Mouse (Mus musculus) lung, embryonic 15.5 days (tissue): ENCODE measurements around the gene Dgat2. TPM values are rescaled to one million over a fixed set of nuclear protein-coding genes. Genes with fewer than 3 reads are reported as not detected.

Source experiments
- ATAC-seq: fragments of 200-750 bp; cut with Nextera tagmentation; 2 replicates; pipeline ENCODE4 v1.8.0; 2017; ENCODE audit warnings: moderate number of reproducible peaks, borderline replicate concordance; ENCODE audit not compliant: low FRiP score, low TSS enrichment; ENCODE audit errors: extremely low read depth
- H3K27ac ChIP-seq: fragments of 300-500 bp; sonication (generic); 2 replicates; pipeline ENCODE4 v1.5.1; 2015; ENCODE audit warnings: moderate library complexity, mild to moderate bottlenecking, inconsistent platforms
- H3K27me3 ChIP-seq: fragments of 300-500 bp; sonication (generic); 2 replicates; pipeline ENCODE4 v1.6.1; 2015; ENCODE audit warnings: inconsistent platforms
- H3K36me3 ChIP-seq: fragments of 300-500 bp; sonication (generic); 2 replicates; pipeline ENCODE4 v1.6.1; 2015; ENCODE audit warnings: inconsistent platforms
- H3K4me1 ChIP-seq: fragments of 300-500 bp; sonication (generic); 2 replicates; pipeline ENCODE4 v1.6.1; 2015; ENCODE audit warnings: inconsistent platforms
- H3K4me2 ChIP-seq: fragments of 300-500 bp; sonication (generic); 2 replicates; pipeline ENCODE4 v1.6.1; 2015; ENCODE audit warnings: inconsistent platforms, mild to moderate bottlenecking, moderate library complexity
- H3K4me3 ChIP-seq: fragments of 300-500 bp; sonication (generic); 2 replicates; pipeline ENCODE4 v1.5.1; 2015; ENCODE audit warnings: mild to moderate bottlenecking, inconsistent platforms
- H3K9ac ChIP-seq: fragments of 300-500 bp; sonication (generic); 2 replicates; pipeline ENCODE4 v1.6.1; 2015; ENCODE audit warnings: inconsistent platforms
- H3K9me3 ChIP-seq: fragments of 300-500 bp; sonication (generic); 2 replicates; pipeline ENCODE4 v1.6.1; 2016; ENCODE audit warnings: inconsistent platforms
- WGBS: fragments of 180-500 bp; shearing (Covaris S2); methylation state at CpG from one replicate; pipeline ENCODE4 v1.1.7; 2015; 5-methylcytosine and 5-hydroxymethylcytosine counted together
- polyA plus RNA-seq: library from polyadenylated mRNA; unstranded; fragments of >200 nt; fragmentation: Nextera tagmentation; extraction: Ambion mirVana; gene quantifications from 2 replicates; pipeline ENCODE4 v1.2.1, GENCODE M21; 2015

Dgat2 gene
- polyA plus RNA-seq, 1 experiment from 2014 or later, result 34.7 TPM

DNA sequence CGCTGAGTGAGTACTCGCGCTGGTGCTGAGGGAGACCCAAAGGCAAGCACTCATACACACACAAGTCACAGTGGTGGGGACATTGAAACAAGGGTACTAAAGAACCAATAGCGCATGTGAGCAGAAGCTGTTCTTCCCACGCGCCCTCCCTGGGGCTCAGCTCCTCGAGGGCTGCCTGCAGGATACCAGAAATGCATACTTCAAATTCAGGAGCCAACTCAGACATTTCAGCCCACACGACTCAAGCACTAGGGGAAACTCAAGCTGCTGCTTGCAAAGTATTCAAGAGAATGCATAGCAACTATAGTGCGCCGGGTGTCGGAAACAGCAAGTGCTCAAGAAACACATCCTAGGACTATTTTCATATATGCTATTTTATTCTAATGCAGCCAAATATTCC, 37.9 kb downstream of the Dgat2 start:
- 54% methylated on average over 11 of the region's 11 CpGs for WGBS
- no peaks in the 10 kb centered on the region for H3K27me3 ChIP-seq
- H3K4me1 ChIP-seq, result peaks cover 30% of the 10 kb centered on the region
- no peaks in the 10 kb centered on the region for H3K36me3 ChIP-seq
- peak overlapping the region; percentile 73 for H3K27ac ChIP-seq
- ATAC-seq, result no peak
- no peaks in the 10 kb centered on the region for H3K9me3 ChIP-seq
- H3K4me3 ChIP-seq, result no peak overlapping the region
- no peak overlapping the region for H3K4me2 ChIP-seq
- no peak overlapping the region for H3K9ac ChIP-seq

GRCm38 (mm10) chr7:99143244-99143643, 39.3 kb downstream of the Dgat2 start:
- peaks cover 37% of the 10 kb centered on the region for H3K4me1 ChIP-seq
- H3K9me3 ChIP-seq, result no peaks in the 10 kb centered on the region
- no peaks in the 10 kb centered on the region for H3K36me3 ChIP-seq
- no peak overlapping the region for H3K27ac ChIP-seq
- WGBS, result 62% methylated on average over 3 of the region's 3 CpGs
- no peak overlapping the region for H3K4me2 ChIP-seq
- no peaks in the 10 kb centered on the region for H3K27me3 ChIP-seq
- H3K9ac ChIP-seq, result no peak overlapping the region
- no peak overlapping the region for H3K4me3 ChIP-seq
- no peak for ATAC-seq

GRCm38 (mm10) chr7:99141919-99142606, 40.5 kb downstream of the Dgat2 start:
- WGBS, result 27% methylated on average over 12 of the region's 12 CpGs
- H3K9ac ChIP-seq, result no peak overlapping the region
- no peak for ATAC-seq

GRCm38 (mm10) chr7:99140984-99141918, 41.3 kb downstream of the Dgat2 start, which contains the start of gene Uvrag:
TSS of gene Uvrag (minus strand) at chr7:99141141.
- Histone ChIP-seq H3K4me1 (peaks cover 39% of the 10 kb centered on the region), H3K9ac (peak within 1 kb of the TSS; percentile 74), H3K9me3 (no peaks in the 10 kb centered on the region), H3K27me3 (no peaks in the 10 kb centered on the region), H3K4me2 (peak within 1 kb of the TSS; percentile 82), H3K36me3 (no peaks in the 10 kb centered on the region), H3K27ac (peak within 1 kb of the TSS; percentile 86), H3K4me3 (peak within 1 kb of the TSS; percentile 92)
- WGBS, result under 1% methylated on average over 51 of the region's 51 CpGs
- ATAC-seq, result peak; percentile 98

More at GRCm38 (mm10) chr7:99141919-99142606, 40.5 kb downstream of the Dgat2 start:
- Histone ChIP-seq H3K4me2 (peak overlapping the region; percentile 82), H3K36me3 (no peaks in the 10 kb centered on the region), H3K4me1 (peaks cover 37% of the 10 kb centered on the region), H3K9me3 (no peaks in the 10 kb centered on the region), H3K27ac (no peak overlapping the region), H3K27me3 (no peaks in the 10 kb centered on the region), H3K4me3 (peak overlapping the region; percentile 92)

- Histone ChIP-seq H3K4me3 (peak overlapping the region; percentile 92), H3K9ac (peak overlapping the region; percentile 74), H3K36me3 (no peaks in the 10 kb centered on the region), H3K4me2 (peak overlapping the region; percentile 82), H3K27ac (peak overlapping the region; percentile 86), H3K27me3 (no peaks in the 10 kb centered on the region), H3K9me3 (no peaks in the 10 kb centered on the region), H3K4me1 (peaks cover 32% of the 10 kb centered on the region)
- under 1% methylated on average over 38 of the region's 39 CpGs for WGBS
- ATAC-seq, result no peak; the same call in 1 of the 2 replicates
Measured at GRCm38 (mm10) chr7:99140511-99140910, 42.0 kb downstream of the Dgat2 start.

DNA sequence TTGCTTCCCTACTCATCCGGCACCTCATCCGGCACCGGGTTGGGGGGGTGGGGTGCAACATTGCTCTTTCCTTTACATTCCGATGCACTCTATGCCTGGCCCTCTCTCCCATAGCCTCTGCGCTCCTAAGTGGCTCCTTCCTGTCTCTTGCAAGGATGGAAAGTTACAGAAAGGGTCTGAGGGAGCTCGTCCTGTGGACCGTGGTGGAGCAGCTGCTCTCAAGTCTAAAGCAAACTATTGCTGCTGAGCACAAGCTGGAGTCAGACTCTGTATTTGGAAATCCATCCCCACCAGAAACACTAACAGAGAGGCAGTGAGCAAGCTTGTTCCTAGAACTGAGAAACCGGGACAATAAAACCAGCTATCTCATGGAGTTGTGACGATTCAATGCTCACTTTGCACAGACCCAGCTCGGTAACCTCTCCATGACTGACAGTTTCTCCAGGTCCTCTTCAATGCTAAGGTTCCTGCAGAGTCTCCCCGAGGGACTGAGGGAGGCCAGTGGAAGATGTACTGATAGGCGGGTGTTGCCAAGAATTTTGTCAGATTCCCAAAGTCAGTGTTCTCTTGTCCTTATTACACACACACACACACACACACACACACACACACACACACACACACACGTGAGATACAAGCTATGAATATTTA, 42.6 kb downstream of the Dgat2 start:
- Histone ChIP-seq H3K4me3 (peak overlapping the region; percentile 92), H3K27me3 (no peaks in the 10 kb centered on the region), H3K4me1 (peaks cover 26% of the 10 kb centered on the region), H3K9ac (peak overlapping the region; percentile 74), H3K9me3 (no peaks in the 10 kb centered on the region), H3K4me2 (peak overlapping the region; percentile 82), H3K27ac (peak overlapping the region; percentile 86), H3K36me3 (no peaks in the 10 kb centered on the region)
- WGBS, result under 1% methylated on average over 13 of the region's 13 CpGs
- ATAC-seq, result no peak

DNA sequence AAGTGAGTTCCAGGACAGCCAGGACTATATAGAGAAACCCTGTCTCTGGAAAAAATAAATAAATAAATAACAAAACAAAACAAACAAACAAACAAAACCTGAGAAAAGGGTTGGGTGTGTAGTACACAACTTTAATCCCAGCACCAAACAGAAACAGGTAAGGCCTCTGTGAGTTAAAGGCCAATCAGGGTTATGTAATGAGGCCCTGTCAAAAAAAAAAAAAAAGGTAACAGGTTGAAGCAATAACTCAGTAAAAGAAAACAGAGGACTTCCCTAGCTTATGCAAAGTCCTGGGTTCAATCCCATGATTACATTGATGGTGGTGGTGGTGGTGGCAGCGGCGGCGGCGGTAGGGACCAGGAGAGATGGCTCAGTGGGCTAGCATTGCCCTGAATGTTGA, 45.0 kb downstream of the Dgat2 start:
- H3K4me2 ChIP-seq, result no peak overlapping the region
- H3K9me3 ChIP-seq, result no peaks in the 10 kb centered on the region
- ATAC-seq, result no peak
- no peak overlapping the region for H3K9ac ChIP-seq
- no peaks in the 10 kb centered on the region for H3K36me3 ChIP-seq
- no peak overlapping the region for H3K27ac ChIP-seq
- H3K4me1 ChIP-seq, result peaks cover 38% of the 10 kb centered on the region
- WGBS, result 97% methylated on average over 4 of the region's 4 CpGs
- H3K4me3 ChIP-seq, result no peak overlapping the region
- no peaks in the 10 kb centered on the region for H3K27me3 ChIP-seq

DNA sequence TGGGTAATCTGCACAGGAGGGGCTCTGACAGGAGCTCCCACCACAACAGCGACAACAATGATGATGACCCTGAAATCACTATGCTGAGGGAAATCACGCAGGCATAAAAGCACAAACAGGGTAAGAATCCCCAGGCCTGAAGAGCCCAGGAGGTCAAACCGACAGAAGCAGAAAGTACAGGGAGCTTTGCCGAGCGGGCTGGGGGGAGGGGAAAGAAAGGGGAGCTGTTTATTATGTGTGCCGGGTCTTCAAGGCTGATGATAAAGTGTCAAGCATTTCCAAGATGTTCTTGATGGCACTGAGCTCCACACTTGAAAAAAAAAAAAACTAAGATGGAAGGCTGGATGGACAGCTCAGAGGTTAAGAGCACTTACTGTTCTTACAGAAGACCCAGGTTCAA, 45.7 kb downstream of the Dgat2 start:
- Histone ChIP-seq H3K4me3 (no peak overlapping the region), H3K9ac (no peak overlapping the region), H3K9me3 (no peaks in the 10 kb centered on the region), H3K4me1 (peaks cover 42% of the 10 kb centered on the region), H3K27me3 (no peaks in the 10 kb centered on the region), H3K36me3 (no peaks in the 10 kb centered on the region), H3K27ac (no peak overlapping the region), H3K4me2 (no peak overlapping the region)
- ATAC-seq, result no peak
- 47% methylated on average over 6 of the region's 6 CpGs for WGBS

DNA sequence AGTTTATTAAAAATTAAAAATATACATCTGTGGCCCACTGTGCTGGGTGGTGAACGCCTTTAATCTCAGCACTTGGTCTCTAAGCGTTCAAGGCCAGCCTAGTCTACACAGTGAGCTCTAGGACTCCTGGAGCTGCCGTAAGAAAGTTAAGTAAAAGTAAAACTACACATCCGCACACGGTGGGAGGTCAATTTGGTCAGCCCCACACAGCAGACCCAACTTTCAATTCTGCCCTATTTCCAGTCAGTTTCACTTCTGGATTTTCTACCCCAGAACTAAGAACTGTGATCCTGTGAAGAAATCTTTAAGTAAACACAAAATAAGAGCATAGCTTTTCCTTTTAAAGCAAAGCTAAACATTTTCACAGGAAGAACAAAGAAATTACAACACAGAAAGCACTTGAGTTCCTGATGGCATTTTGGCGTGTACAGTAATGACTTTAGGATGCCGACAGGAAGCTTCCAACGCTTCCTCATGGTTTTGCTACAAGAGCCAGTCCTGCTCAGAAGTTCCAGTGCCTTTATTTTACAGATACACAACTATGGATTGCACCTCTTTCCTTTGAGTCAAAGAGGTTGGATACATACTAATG, 48.6 kb downstream of the Dgat2 start:
- Histone ChIP-seq H3K4me1 (peaks cover 53% of the 10 kb centered on the region), H3K4me3 (no peak overlapping the region), H3K27ac (peak overlapping the region; percentile 80), H3K9me3 (no peaks in the 10 kb centered on the region), H3K4me2 (peak overlapping the region; percentile 32; the same call in 1 of the 2 replicates), H3K36me3 (no peaks in the 10 kb centered on the region), H3K9ac (no peak overlapping the region), H3K27me3 (no peaks in the 10 kb centered on the region)
- ATAC-seq, result no peak
- 56% methylated on average over 8 of the region's 8 CpGs for WGBS

GRCm38 (mm10) chr7:99132597-99132996, 49.9 kb downstream of the Dgat2 start:
- 53% methylated on average over 9 of the region's 9 CpGs for WGBS
- H3K9ac ChIP-seq, result no peak overlapping the region
- no peaks in the 10 kb centered on the region for H3K27me3 ChIP-seq
- peak overlapping the region; percentile 87 for H3K27ac ChIP-seq
- H3K4me2 ChIP-seq, result peak overlapping the region; percentile 31; the same call in 1 of the 2 replicates
- no peaks in the 10 kb centered on the region for H3K36me3 ChIP-seq
- no peak for ATAC-seq
- peaks cover 66% of the 10 kb centered on the region for H3K4me1 ChIP-seq
- H3K4me3 ChIP-seq, result no peak overlapping the region
- no peaks in the 10 kb centered on the region for H3K9me3 ChIP-seq

- Histone ChIP-seq H3K27me3 (no peaks in the 10 kb centered on the region), H3K4me1 (peaks cover 72% of the 10 kb centered on the region), H3K4me3 (no peak overlapping the region), H3K27ac (peak overlapping the region; percentile 87), H3K9me3 (no peaks in the 10 kb centered on the region), H3K9ac (no peak overlapping the region), H3K36me3 (no peaks in the 10 kb centered on the region), H3K4me2 (peak overlapping the region; percentile 31)
- no peak; the same call in 1 of the 2 replicates for ATAC-seq
- 5% methylated on average over 6 of the region's 6 CpGs for WGBS
Measured at GRCm38 (mm10) chr7:99131819-99132353, 50.6 kb downstream of the Dgat2 start.
